Mouse (Mus musculus): ENCODE measurements around the gene Gpr88.

- TF ChIP-seq CTCF (IDR thresholded peaks at IDR 0.05; ENCODE audit: low read depth) (no peak), EP300 (optimal IDR thresholded peaks at IDR 0.05) (no peak)
Observed at GRCm38 (mm10) chr3:116288833-116289232, 35.5 kb upstream of the Gpr88 start.
